Mouse (Mus musculus): ENCODE data around the gene Cyp2a22. TPM values are rescaled to one million over a fixed set of nuclear protein-coding genes. Genes with fewer than 3 reads are reported as not detected.

The Cyp2a22 gene
- polyA plus RNA-seq (2014; fragmentation: Illumina TruSeq; extraction: RNeasy Lipid Tissue Mini Kit (QIAGEN cat#74804); ENCODE audit: low read depth, low replicate concordance): not detected

DNA sequence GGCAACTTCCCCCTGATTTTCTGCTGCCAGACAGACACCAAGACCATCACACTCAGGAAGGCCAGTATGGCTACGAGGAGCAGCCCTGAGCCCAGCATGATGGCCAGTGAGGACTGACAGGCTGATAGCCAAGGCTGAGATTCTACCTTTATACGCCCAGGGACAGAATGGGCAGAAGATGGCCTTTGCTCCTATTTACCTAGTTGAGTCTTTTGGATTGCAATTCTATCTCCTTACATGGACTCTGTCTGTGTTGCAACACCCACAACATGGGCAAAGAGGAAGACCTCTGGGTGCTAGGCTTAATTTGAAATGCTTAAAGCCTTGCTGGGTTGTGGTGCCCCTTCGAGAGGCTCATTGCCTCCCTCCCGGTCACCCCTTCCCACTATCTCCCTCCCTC lies at the start of gene Cyp2a22:
Gene Cyp2a22, minus strand, starts transcription at position 123 of the 400 bp plus-strand sequence.

Other genes with a start within 250 kb of the Cyp2a22 start
- not detected for gene Cyp2b19, start 182.2 kb downstream of the Cyp2a22 start, polyA plus RNA-seq (2014; fragmentation: Illumina TruSeq; extraction: RNeasy Lipid Tissue Mini Kit (QIAGEN cat#74804); ENCODE audit: low read depth, low replicate concordance)
- not detected for gene Cyp2g1, start 130.5 kb downstream of the Cyp2a22 start, polyA plus RNA-seq (2014; fragmentation: Illumina TruSeq; extraction: RNeasy Lipid Tissue Mini Kit (QIAGEN cat#74804); ENCODE audit: low read depth, low replicate concordance)
- not detected for gene Cyp2a5, start 104.1 kb downstream of the Cyp2a22 start, polyA plus RNA-seq (2014; fragmentation: Illumina TruSeq; extraction: RNeasy Lipid Tissue Mini Kit (QIAGEN cat#74804); ENCODE audit: low read depth, low replicate concordance)
- gene Cyp2a12, start 89.7 kb upstream of the Cyp2a22 start, polyA plus RNA-seq (2014; fragmentation: Illumina TruSeq; extraction: RNeasy Lipid Tissue Mini Kit (QIAGEN cat#74804); ENCODE audit: low read depth, low replicate concordance): 0.17 TPM
- gene Cyp2f2, start 180.5 kb upstream of the Cyp2a22 start, polyA plus RNA-seq (2014; fragmentation: Illumina TruSeq; extraction: RNeasy Lipid Tissue Mini Kit (QIAGEN cat#74804); ENCODE audit: low read depth, low replicate concordance): 21.9 TPM
- gene Cyp2t4, start 214.3 kb upstream of the Cyp2a22 start, polyA plus RNA-seq (2014; fragmentation: Illumina TruSeq; extraction: RNeasy Lipid Tissue Mini Kit (QIAGEN cat#74804); ENCODE audit: low read depth, low replicate concordance): not detected
- 79.3 TPM for gene Egln2, start 227.4 kb upstream of the Cyp2a22 start, polyA plus RNA-seq (2014; fragmentation: Illumina TruSeq; extraction: RNeasy Lipid Tissue Mini Kit (QIAGEN cat#74804); ENCODE audit: low read depth, low replicate concordance)
- gene Rab4b, start 239.5 kb upstream of the Cyp2a22 start, polyA plus RNA-seq (2014; fragmentation: Illumina TruSeq; extraction: RNeasy Lipid Tissue Mini Kit (QIAGEN cat#74804); ENCODE audit: low read depth, low replicate concordance): 68.0 TPM
- not detected for gene Gm21983, start 241.7 kb upstream of the Cyp2a22 start, polyA plus RNA-seq (2014; fragmentation: Illumina TruSeq; extraction: RNeasy Lipid Tissue Mini Kit (QIAGEN cat#74804); ENCODE audit: low read depth, low replicate concordance)
- 42.6 TPM for gene Mia, start 241.8 kb upstream of the Cyp2a22 start, polyA plus RNA-seq (2014; fragmentation: Illumina TruSeq; extraction: RNeasy Lipid Tissue Mini Kit (QIAGEN cat#74804); ENCODE audit: low read depth, low replicate concordance)